16 mouse cellular contexts compared by ENCODE assay signal in genomic region chr8:125196573-125197094, GRCm38 (mm10).
A peak's percentile ranks its signal among the peaks of the same experiment; 100 is the strongest.
DNase-seq lines count a peak whose midpoint lies in the region; ATAC-seq and TF ChIP-seq lines count a peak whose summit lies in the region.
"Had no signal": no experiment of that assay in that cellular context is flagged by ENCODE, and none has a peak within 500 bp of the region (broad histone marks: within the 10 kb centered on the region; RNA-seq: fewer than 3 reads in every experiment).

No protein-coding gene starts in this region.

- no peaks in the 10 kb centered on the region for H3K9me3 ChIP-seq in hindbrain, embryonic 16.5 days (ENCODE audit: control insufficient read depth, low read length)
- no peaks in the 10 kb centered on the region for H3K9me3 ChIP-seq in hindbrain, embryonic 13.5 days
- no peaks in the 10 kb centered on the region for H3K9me3 ChIP-seq in midbrain, embryonic 12.5 days
- no peaks in the 10 kb centered on the region for H3K9me3 ChIP-seq in midbrain, embryonic 13.5 days
- H3K9me3 ChIP-seq in intestine, postnatal 0 days (ENCODE audit: control insufficient read depth), result no peaks in the 10 kb centered on the region

- peaks cover 50% of the 10 kb centered on the region for H3K4me1 ChIP-seq in heart, adult 2 months (ENCODE audit: control insufficient read depth, insufficient read depth, low read length)
- peaks cover 7% of the 10 kb centered on the region for H3K4me1 ChIP-seq in hindbrain, embryonic 16.5 days (ENCODE audit: control insufficient read depth, insufficient read depth, low read depth, low read length)
- peaks cover 37% of the 10 kb centered on the region for H3K4me1 ChIP-seq in hindbrain, embryonic 13.5 days (replicated peaks)
- peaks cover 18% of the 10 kb centered on the region; the same call in 1 of the 2 replicates for H3K4me1 ChIP-seq in midbrain, embryonic 12.5 days
- H3K4me1 ChIP-seq in midbrain, embryonic 13.5 days (replicated peaks), result peaks cover 34% of the 10 kb centered on the region
- peaks cover 12% of the 10 kb centered on the region; the same call in 1 of the 2 replicates for H3K4me1 ChIP-seq in intestine, postnatal 0 days (replicated peaks; ENCODE audit: control insufficient read depth, insufficient read depth, low read length)

- ATAC-seq in hindbrain, embryonic 16.5 days, result peak; percentile 35; the same call in 1 of the 2 replicates
- ATAC-seq in hindbrain, embryonic 13.5 days (ENCODE audit: low FRiP score), result no peak
- ATAC-seq in midbrain, embryonic 12.5 days (ENCODE audit: low FRiP score, low read depth), result no peak
- ATAC-seq in midbrain, embryonic 13.5 days, result no peak
- peak; percentile 53 for ATAC-seq in intestine, postnatal 0 days
- ATAC-seq: inflammation-experienced regulatory T-cells, adult 6 months; liver, postnatal 0 days had no signal

- no peak for TF ChIP-seq CTCF in heart, adult 2 months (IDR thresholded peaks at IDR 0.05)
- TF ChIP-seq CTCF in intestine, postnatal 0 days (IDR thresholded peaks at IDR 0.05; ENCODE audit: low read depth), result no peak

- peak overlapping the region; percentile 93 for H3K27ac ChIP-seq in heart, adult 2 months
- H3K27ac ChIP-seq in hindbrain, embryonic 16.5 days (ENCODE audit: low read depth, low read length), result no peak overlapping the region
- H3K27ac ChIP-seq in hindbrain, embryonic 13.5 days, result no peak overlapping the region
- peak overlapping the region; percentile 32; the same call in 1 of the 2 replicates for H3K27ac ChIP-seq in midbrain, embryonic 12.5 days (replicated peaks)
- H3K27ac ChIP-seq in midbrain, embryonic 13.5 days, result no peak overlapping the region
- no peak overlapping the region for H3K27ac ChIP-seq in intestine, postnatal 0 days (ENCODE audit: low read depth, low read length)

- no peak for TF ChIP-seq EP300 in heart, adult 2 months (IDR thresholded peaks at IDR 0.05; ENCODE audit: insufficient read depth, low read depth, low read length)

- no peaks in the 10 kb centered on the region; the same call in 1 of the 2 replicates for H3K36me3 ChIP-seq in heart, adult 2 months (ENCODE audit: control insufficient read depth, insufficient read depth, low read length)
- no peaks in the 10 kb centered on the region for H3K36me3 ChIP-seq in hindbrain, embryonic 16.5 days (ENCODE audit: control insufficient read depth, insufficient read depth, low read length)
- no peaks in the 10 kb centered on the region for H3K36me3 ChIP-seq in hindbrain, embryonic 13.5 days
- no peaks in the 10 kb centered on the region for H3K36me3 ChIP-seq in midbrain, embryonic 12.5 days
- no peaks in the 10 kb centered on the region for H3K36me3 ChIP-seq in midbrain, embryonic 13.5 days
- no peaks in the 10 kb centered on the region for H3K36me3 ChIP-seq in intestine, postnatal 0 days (ENCODE audit: control insufficient read depth, insufficient read depth)

- H3K9ac ChIP-seq in heart, adult 2 months (ENCODE audit: low read depth, low read length), result no peak overlapping the region
- H3K9ac ChIP-seq in hindbrain, embryonic 16.5 days (ENCODE audit: low read depth, low read length), result no peak overlapping the region
- no peak overlapping the region for H3K9ac ChIP-seq in hindbrain, embryonic 13.5 days
- no peak overlapping the region for H3K9ac ChIP-seq in midbrain, embryonic 12.5 days (replicated peaks)
- no peak overlapping the region for H3K9ac ChIP-seq in midbrain, embryonic 13.5 days (replicated peaks)
- H3K9ac ChIP-seq in intestine, postnatal 0 days (ENCODE audit: low read depth, low read length), result no peak overlapping the region
- H3K9ac ChIP-seq: liver, postnatal 0 days had no signal

- no peak overlapping the region for H3K4me2 ChIP-seq in hindbrain, embryonic 16.5 days (ENCODE audit: low read length)
- no peak overlapping the region for H3K4me2 ChIP-seq in hindbrain, embryonic 13.5 days
- no peak overlapping the region for H3K4me2 ChIP-seq in midbrain, embryonic 12.5 days (replicated peaks)
- H3K4me2 ChIP-seq in midbrain, embryonic 13.5 days (replicated peaks), result no peak overlapping the region
- no peak overlapping the region for H3K4me2 ChIP-seq in intestine, postnatal 0 days (replicated peaks; ENCODE audit: low read depth)

- no peaks in the 10 kb centered on the region for H3K79me2 ChIP-seq in heart, adult 2 months (replicated peaks; ENCODE audit: control insufficient read depth, insufficient read depth, low read length)

- intact Hi-C loops in heart, adult 2 months (cut with DNase I), result loop anchor here (1.0 to 5.0 kb wide), 3 partner anchors 31 to 321 kb away; no protein-coding TSS in a partner anchor

- no peak for TF ChIP-seq POLR2A in heart, adult 2 months (IDR thresholded peaks at IDR 0.05; ENCODE audit: insufficient read depth, low read depth, low read length)

- WGBS in heart, adult 2 months, result 92% methylated on average over 14 of the region's 14 CpGs
- 80% methylated on average over 14 of the region's 14 CpGs for WGBS in hindbrain, embryonic 16.5 days
- 75% methylated on average over 14 of the region's 14 CpGs for WGBS in hindbrain, embryonic 13.5 days
- whole genome bisulfite sequencing in midbrain, embryonic 12.5 days, result 83% methylated on average over 14 of the region's 14 CpGs
- 71% methylated on average over 14 of the region's 14 CpGs for WGBS in midbrain, embryonic 13.5 days
- WGBS in intestine, postnatal 0 days, result 73% methylated on average over 14 of the region's 14 CpGs

- no peak overlapping the region for H3K4me3 ChIP-seq in heart, adult 2 months
- H3K4me3 ChIP-seq in hindbrain, embryonic 16.5 days (ENCODE audit: low read length), result no peak overlapping the region
- H3K4me3 ChIP-seq in hindbrain, embryonic 13.5 days, result no peak overlapping the region
- no peak overlapping the region for H3K4me3 ChIP-seq in midbrain, embryonic 12.5 days
- H3K4me3 ChIP-seq in midbrain, embryonic 13.5 days (replicated peaks), result no peak overlapping the region
- H3K4me3 ChIP-seq in intestine, postnatal 0 days (ENCODE audit: low read depth, low read length), result no peak overlapping the region

- H3K27me3 ChIP-seq in heart, adult 2 months (ENCODE audit: control insufficient read depth, insufficient read depth, low read length), result no peaks in the 10 kb centered on the region
- H3K27me3 ChIP-seq in hindbrain, embryonic 16.5 days (replicated peaks; ENCODE audit: control insufficient read depth, insufficient read depth, low read length), result no peaks in the 10 kb centered on the region
- peaks cover 14% of the 10 kb centered on the region for H3K27me3 ChIP-seq in hindbrain, embryonic 13.5 days
- H3K27me3 ChIP-seq in midbrain, embryonic 12.5 days, result peaks cover 23% of the 10 kb centered on the region
- H3K27me3 ChIP-seq in midbrain, embryonic 13.5 days, result peaks cover 21% of the 10 kb centered on the region
- no peaks in the 10 kb centered on the region for H3K27me3 ChIP-seq in intestine, postnatal 0 days (replicated peaks; ENCODE audit: control insufficient read depth, insufficient read depth, low read length)

- DNase-seq in heart, adult 2 months, result no peak
- DNase-seq in heart, adult 8-10 months (ENCODE audit: low spot score), result no peak
- DNase-seq in lung, postnatal 25 days (ENCODE audit: low spot score), result no peak
- DNase-seq: adrenal gland, adult 8-10 months; cerebellum, adult 11-12 months; cerebellum, postnatal 36 days; liver; liver, postnatal 0 days; lung, postnatal 36 days; thymus, adult 18-20 months had no signal

Comparison
In these comparisons a context has a peak if more than half of its experiments do, and no peak if none do; other contexts are left out.
1. H3K27ac ChIP-seq: peak in heart, adult 2 months (single experiment) and midbrain, embryonic 12.5 days (single experiment); none in hindbrain, embryonic 16.5 days (single experiment), hindbrain, embryonic 13.5 days (single experiment), midbrain, embryonic 13.5 days (single experiment) and intestine, postnatal 0 days (single experiment).
2. ATAC-seq: peak in hindbrain, embryonic 16.5 days (single experiment) and intestine, postnatal 0 days (single experiment); none in hindbrain, embryonic 13.5 days (single experiment), midbrain, embryonic 12.5 days (single experiment) and midbrain, embryonic 13.5 days (single experiment).